Mouse (Mus musculus): ENCODE data around the gene Cmc2.
A peak's percentile ranks its signal among the peaks of the same experiment; 100 is the strongest.

Cmc2 gene

DNA sequence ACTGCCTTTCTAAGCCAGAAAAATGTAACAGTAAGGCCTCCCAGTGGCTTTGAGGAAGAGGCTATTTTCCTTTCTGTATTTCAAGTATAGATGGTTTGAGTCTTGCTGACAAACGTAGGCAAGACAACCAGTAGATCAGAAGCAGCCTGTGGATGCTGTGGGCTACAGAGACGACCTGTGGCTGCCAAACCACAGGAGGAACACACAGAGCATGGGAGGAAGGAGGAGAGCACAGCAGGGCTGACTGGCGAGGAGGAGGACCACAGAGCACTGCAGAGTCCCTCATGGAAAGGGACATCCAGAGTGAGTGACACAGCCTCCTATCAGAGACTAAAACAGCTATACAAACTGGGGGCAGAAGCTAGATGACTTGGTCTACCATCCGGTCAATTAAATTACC is 16.0 kb downstream of the Cmc2 start:
- DNase-seq = no peak

DNA sequence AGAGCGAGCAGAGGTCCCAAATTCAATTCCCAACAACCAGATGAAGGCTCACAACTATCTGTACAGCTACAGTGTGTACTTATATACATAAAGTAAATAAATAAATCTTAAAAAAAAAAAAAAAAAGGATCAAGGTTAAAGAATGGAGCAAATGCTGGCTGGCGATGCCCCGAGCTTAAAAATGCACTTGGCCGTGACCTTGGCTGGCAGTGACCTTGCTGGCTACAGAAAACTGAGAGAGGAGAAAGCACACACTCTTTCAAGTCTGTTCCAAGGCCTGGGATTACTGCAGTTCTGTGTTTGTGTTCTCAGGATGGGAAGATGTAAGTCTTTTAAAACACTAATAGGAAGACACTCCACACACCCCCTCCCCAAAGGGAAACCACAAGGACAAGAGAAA is 16.5 kb downstream of the Cmc2 start:
- no peak for DNase-seq

DNA sequence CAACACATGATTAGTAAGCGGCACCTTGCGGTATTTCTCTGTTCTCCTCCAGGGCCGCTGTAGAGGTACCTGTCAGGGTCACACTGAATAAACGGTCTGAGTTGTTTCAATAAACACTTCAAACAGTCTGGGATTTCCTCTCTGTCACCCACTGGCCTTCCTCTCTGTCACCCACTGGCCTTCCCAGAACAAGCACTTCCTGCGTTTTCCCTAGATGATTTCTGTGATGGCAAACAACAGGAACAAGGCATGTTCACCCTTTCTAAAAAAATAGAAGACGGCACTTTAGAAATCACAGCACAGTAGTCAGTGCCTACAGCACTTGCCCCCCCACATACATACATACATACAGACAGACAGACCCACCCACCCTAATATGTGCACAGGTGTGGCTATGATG is 25.7 kb downstream of the Cmc2 start:
- DNase-seq = no peak

DNA sequence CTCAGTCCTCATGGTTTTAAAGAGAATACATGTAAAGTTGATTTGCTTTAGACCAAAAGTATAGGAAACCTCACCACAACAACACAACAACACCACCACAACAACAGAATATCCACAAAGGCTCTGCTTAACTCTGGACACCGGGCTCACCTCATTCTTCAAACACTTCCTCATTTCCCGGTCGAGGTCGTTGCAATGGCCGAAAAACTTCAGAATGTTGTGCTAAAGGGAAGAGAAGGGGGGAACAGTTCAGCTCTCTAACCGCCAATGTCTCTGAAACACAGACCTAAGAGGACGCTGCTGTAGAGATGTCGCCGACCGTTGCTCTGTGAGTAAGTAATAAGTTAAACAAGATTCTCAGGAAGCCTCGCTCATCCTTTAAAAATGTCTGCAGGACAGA is 27.3 kb downstream of the Cmc2 start:
- DNase-seq = no peak

DNA sequence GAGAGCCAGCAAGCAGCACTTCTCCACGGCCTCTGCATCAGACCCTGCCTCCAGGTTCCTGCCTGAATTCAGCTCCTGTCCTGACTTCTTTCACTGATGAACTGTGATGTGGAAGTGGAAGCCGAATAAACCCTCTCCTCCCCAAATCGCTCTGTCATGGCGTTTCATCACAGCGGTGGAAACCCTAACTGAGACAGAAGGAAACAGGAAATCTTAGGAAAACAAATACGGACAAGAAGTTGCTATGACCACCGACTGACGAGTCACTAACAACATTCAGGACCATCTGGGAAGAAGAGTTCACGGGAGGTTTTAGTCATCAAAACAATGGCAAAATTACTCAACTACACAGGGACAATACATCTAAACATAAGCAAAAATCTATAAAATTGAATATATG is 28.6 kb downstream of the Cmc2 start:
- no peak for DNase-seq

DNA sequence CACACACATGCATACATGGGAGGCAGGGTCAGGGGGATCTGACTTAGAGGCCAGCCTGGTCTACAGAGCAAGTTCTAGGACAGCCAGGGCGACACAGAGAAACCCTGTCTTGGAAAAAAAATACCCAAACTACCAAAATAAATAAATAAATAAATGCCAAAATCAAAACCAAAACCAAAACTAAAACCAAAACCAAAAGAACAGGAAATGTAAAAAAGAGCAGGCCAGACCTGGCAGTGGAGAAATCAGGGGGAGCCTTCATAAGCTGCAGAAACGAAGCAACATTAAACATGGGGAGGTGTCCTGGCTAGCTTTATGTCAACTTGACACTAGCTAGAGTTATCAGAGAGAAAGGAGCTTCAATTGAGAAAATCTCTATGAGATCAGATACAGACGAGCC is 29.1 kb downstream of the Cmc2 start:
- DNase-seq = no peak

DNA sequence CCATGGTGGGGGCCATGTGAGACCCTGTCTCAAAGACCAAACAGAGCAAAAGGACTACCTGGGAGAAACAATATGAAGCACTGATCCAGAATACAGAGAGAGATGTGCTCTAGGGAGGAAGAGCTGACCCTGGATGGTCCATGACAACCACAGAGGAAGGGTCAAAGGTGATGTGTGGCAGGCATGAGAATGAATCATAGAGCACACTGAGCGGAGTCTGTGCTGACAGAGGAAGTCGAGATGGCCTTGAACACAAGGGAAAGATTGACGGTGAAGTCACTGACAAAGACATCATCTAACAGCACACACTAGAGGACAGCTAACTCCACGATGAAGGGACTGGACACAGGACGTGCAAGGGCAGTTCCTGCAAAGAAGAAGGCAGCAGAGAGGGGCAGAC is 29.8 kb downstream of the Cmc2 start:
- no peak for DNase-seq

DNA sequence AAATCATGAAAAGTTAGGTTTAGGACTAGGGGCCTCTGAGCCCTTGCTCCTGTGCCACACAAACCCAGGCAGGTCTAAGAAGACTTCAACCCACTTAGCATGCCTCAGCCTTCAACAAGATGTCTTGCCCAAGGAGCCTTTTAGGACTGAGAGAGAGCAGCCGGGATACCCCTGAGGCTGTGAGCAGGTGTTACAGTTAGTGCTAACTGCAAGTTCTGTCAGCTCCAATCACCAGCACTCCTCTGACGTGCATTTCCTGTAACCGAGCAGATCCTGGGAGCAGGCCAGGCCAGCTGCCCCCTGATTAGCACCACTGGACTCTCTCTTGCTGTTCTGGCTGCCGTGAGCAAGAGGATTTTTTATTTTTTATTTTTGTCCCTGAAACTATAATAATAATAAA is 33.4 kb downstream of the Cmc2 start:
- DNase-seq = no peak

DNA sequence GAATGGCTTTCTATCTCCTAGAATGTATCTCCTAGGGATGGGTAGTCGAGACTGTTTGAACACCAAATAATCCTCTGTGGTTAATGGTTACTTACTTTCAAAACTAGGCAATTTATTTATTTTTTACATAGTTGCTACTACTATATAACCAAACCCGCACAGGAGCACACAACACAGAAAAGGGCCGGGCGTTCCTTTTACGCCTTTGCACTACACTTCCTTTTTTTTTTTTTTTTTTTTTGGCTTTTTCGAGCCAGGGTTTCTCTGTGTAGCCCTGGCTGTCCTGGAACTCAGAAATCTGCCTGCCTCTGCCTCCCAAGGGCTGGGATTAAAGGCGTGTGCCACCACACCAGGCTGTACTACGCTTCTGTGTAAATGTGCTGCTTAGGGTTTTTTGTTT is 39.9 kb downstream of the Cmc2 start:
- DNase-seq = no peak

DNA sequence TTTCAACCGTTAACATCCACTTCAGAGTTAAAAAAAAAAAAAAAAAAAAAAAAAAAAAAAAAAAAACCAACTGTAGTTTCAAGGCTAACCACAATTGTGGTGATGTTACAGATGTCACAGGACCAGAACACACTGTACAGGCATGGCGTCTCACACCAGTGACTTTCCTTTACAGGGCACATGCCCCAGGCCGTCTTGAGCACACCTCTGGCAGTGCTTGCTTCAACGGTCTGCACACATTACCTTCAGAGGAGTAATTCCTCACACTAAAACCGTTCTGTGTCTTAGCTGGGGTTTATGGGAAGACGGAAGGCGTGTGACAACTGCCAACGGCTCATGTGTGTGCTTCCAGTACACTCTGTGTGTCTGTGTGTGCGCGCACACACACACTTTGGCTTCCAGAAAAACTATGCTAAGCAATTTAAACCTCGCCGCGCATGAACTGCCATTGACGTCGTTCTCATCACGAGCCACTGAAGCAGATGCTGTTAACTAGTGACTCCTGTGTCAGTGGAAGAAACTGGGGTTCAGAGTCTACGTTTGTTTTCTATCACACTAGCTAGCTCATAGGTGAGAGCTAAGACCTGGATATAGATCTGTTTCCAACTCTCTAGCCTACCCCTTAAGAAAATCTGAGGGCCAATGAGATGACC is 45.3 kb downstream of the Cmc2 start:
- DNase-seq = no peak

DNA sequence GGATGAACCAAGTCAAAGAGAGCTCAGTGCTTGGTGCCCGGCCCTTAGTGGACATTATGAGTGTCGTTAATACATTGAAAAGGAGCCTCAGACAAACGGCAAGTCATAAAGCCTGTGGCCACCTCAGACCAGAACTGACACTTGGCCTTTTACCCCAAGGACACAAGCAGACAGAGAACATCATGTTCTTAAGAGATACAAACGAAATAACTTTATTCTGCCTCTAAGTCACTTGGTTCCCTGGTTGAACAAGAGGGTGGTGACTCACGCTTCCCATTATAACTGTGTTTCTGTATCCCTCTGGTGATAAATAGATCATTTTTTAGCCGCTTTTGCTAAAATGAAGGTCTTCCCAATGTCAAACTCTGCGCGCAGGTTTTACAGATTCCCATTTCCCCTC is 47.3 kb downstream of the Cmc2 start:
- no peak for DNase-seq

DNA sequence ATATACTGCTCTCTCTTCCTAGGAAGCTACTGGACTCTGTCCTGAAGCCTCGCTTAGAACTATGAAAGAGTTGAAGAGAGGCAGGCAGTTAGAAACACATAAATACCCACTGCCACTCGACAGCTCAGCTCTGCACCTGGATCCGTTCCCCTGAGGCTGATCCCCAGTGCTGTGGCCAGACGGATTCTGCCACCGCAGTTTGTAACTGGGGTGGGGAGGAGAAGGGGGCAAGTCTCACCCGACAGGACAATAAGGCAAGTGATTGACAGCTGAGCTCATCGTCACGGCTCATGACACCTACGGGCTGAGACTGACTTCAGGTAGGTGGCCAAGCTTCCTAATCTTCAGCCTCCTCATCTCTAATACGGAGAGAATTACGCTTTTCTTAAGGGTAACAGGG is 47.7 kb downstream of the Cmc2 start:
- DNase-seq = no peak

DNA sequence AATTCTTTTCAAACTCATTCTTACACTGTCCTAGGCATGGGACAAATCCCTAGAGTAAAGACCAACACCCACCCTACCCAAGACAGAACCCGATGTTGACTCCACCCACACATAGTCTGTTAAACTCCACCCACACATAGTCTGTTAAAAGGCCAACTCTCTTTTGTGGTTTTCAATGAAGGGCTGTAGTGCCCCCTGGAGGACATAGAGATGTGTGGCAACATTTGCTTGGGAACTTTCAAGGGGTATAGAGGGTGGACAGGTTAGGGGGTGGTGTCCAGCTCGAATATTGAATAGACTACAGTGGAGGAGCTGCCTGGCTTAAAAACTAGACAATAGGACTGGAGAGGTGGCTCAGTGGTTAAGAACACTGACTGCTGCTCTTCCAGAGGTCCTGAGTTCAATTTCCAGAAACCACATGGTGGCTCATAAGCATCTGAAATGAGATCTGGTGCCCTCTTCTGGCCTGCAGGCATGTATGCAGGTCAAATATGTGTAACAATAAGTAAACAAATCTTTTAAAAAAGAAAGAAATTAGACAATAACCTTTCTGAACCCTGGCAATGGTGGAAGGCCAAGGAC is 48.4 kb downstream of the Cmc2 start:
- DNase-seq = no peak

DNA sequence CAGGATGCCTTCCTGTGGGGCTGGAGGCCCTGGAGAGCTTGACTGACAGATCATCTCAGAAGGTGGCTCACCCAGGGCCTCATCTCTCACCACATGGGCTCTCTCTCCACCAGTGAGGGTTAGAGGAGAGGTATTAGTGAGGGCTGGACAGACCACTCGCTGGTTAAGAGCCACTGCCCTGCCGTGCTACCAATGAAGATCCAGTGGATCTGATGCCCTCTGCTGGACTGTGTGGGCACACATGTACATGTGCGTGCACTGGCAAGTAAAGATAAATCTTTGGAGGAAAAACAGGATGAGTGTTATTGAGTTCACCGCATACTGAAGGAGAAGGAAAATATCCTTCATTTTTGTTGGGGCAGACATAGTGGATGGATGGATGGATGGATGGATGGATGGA is 52.6 kb downstream of the Cmc2 start:
- DNase-seq = peak; percentile 59

DNA sequence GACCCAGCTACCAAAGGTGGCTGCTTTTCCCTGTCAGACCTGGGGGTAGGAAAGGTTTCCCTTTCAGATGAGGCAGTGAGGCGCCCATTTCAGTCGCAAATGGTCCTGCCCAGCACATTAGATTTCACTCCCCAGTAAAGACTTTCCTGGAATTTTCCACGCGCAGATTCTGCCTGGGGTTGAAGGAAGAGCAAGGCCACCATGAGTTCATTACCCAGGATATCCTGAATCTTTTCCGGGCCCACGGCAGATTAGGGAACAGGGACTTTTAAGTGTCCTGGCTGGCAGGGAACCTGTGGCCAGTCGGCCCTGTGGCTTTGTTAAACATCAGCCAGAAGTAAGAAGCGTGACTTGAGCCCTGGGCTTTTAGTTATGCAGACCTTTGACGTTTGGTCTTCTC is 53.9 kb downstream of the Cmc2 start:
- DNase-seq = no peak

DNA sequence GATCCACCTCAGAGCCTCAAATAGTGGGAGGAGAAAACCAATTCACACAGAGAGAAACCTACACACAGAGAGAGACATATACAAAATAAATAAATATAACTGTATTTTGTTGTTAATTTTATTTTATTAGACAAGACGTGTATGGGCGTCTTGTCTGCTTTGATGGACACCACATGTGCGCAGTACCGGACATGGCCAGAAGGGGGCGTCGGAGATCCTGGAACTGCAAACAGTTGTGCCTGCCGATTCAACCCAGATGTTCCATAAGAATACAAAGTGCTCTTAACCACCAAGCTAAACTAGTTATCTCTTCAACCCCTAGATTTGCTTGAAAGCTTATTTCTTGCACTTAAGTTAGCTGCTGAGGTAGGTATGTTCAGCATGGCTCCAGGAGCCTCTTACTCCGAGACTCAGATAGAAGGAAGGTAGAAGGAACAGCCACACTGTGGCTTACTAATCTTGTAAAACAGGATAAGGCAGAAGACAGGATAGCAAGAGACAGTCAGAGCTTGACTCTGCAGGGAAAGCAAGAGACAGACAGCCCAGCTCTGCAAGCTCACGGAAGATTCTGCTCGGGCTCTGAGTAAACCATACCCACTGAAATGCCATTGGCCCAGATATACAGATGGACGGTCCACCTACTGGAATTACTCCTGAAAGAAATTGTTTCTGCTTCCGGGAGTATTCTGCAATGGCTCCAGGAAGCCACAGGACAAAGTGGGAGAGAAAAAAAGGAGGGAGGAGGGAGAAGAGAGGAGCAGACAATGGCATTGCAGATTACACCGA is 54.9 kb downstream of the Cmc2 start:
- peak; percentile 52 for DNase-seq

DNA sequence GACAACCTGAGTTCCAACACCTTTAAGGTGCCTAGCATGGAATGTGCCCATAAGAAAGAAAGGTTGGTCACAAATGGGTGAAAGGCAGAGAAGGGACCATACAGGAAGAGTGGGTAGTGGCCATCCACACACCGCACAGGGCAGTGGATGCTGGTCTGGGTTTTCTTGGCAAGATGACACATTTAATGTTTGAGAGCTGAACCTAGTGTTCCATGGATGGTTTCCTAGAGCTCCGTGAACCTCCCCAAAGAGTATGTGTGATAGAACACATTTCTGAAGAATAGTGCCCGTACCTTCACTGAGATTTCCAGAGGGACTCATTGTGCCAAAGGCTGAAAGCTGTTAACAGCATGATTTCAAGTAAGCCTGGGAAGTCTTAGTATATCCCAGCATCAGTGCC is 56.7 kb downstream of the Cmc2 start:
- DNase-seq = no peak

DNA sequence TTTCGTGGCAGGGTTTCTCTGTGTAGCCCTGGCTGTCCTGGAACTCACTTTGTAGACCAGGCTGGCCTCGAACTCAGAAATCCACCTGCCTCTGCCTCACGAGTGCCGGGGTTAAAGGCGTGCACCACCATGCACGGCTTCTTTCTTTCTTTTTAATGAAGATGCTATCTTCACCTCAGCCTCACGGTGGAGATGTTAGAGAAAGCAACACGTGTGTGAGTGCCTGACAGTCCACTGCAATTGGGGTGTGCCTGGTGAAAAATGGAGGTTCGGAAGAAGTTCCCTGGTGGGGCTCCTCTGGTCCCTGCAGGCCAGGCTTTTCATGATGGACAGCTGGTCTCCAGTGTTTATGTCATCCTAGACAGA is 57.2 kb downstream of the Cmc2 start:
- no peak for DNase-seq

DNA sequence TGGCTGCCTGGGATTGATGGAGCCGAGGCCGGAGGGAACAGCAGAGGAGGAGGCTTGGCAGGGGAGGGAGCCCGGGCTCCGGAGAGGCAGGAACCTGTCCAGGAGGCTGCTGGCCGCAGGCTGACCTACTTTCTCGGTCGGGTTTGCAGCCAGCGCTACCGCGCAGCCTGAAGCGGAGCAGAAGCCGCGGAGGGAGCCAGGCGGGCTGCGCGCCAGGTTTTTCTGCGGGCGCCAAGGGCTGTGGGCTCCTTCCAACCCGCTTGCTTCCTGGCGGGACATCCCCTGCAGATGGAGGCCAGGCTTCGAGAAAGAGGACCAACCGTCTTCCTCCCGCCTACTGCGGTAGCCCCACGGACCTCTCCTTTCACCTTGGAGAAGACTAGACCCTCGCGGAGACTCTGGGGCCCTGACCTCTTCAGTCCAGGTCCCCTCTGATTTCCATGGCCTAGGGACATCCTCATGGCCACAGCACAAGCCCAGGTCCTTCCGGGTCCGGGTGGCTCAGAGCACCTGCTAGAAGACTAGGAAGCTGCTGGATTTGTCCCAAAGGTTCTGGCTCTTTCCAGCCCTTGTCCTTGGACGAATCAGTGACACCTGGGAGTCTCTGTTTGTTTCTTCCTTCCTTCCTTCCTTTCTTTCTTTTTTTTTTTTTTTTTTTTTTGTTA is 57.8 kb downstream of the Cmc2 start:
- DNase-seq = peak; percentile 69

DNA sequence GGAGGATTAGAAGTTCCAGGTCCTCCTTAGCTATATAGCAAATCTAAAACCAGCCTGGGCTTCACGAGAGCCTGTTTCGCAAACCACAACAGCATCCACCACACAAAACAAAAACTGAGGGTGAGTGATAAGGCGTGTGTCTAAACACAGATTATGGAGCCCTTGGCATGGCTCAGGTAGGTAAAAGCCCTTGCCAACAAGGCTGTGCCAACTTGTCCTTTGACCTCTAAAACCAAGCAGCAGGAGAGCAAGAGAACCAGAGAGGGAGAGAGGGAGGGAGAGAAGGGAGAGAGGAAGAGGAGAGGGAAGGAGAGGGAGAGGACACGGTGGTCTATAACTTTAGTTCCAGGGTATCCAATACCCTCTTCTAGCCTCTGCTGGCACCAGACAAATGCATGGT is 59.1 kb downstream of the Cmc2 start:
- DNase-seq = no peak

DNA sequence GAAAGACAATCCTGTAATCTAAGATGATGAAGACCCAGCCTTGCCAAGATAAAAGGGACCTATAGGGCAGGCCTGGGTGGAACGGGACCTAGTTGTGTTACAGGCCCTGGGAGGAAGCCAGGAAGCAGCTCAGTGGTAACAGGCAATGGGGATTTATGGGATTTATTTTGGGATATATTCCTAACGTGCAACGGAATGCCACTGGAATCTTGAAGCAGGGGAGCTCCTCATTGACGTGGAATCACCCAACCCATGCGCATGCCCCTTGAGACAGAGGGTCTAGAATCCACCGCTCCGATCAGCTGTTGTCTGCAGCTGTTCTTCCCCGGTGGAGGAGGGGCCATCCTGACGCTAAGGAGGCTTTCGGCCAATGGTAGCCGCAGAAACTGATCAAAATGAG is 69.2 kb downstream of the Cmc2 start:
- DNase-seq = no peak

DNA sequence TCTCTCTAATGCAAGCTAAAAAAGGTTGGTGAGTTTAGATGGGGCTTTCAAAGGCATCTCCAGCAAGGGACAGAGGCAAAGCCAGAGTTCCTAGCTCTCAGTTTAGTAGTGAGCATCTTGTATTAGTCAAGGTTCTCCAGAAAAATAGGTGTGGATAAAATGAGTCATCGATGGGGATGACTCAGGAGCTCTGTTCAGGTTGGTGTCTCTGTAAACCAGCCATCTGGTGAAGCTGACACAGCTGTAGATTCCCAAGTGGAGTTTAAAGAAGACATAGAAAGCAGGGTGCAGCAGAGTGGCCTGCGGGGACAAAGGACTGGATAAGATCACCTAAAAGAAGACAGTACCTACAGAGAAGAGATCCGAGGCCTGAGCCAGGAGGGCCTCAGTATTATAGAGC is 73.2 kb downstream of the Cmc2 start:
- no peak for DNase-seq

DNA sequence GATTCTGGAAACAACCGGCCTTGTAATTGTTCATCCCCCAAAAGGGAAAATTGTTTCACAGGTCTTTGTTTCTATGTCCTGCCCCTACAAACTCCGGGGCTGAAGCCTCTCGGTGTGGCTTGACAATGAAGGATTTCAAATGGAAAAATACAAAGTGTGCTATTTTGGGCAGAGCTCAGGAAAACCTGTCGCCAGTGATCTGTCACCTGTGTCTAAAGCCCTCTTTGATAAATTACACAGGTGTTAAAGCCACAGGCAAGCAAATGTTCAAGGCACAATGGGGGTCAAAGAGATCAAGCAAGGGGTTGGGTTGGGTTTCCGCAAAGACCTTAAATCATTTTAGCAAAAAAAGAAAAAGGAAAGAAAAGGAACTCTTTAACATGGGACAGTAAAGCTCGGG is 78.6 kb downstream of the Cmc2 start:
- no peak for DNase-seq

Data from lung, postnatal 14 days (tissue).